Comparison of ENCODE assay signal across 17 mouse cellular contexts in genomic region chr6:26761551-26761950, GRCm38 (mm10).
"Had no signal": no experiment of that assay in that cellular context is flagged by ENCODE, and none has a peak within 500 bp of the region (broad histone marks: within the 10 kb centered on the region; RNA-seq: fewer than 3 reads in every experiment).

No protein-coding gene starts in this region.

- H3K4me1 ChIP-seq: lung, embryonic 15.5 days; megakaryocyte, embryonic 14.5 days; midbrain, embryonic 12.5 days; neural tube, embryonic 12.5 days; stomach, embryonic 15.5 days had no signal

- H3K9me3 ChIP-seq: lung, embryonic 15.5 days; megakaryocyte, embryonic 14.5 days; midbrain, embryonic 12.5 days; neural tube, embryonic 12.5 days; stomach, embryonic 15.5 days had no signal

- H3K4me2 ChIP-seq: lung, embryonic 15.5 days; midbrain, embryonic 12.5 days; neural tube, embryonic 12.5 days; stomach, embryonic 15.5 days had no signal

- H3K9ac ChIP-seq: lung, embryonic 15.5 days; midbrain, embryonic 12.5 days; neural tube, embryonic 12.5 days; stomach, embryonic 15.5 days had no signal

- H3K27ac ChIP-seq: lung, embryonic 15.5 days; macrophage; midbrain, embryonic 12.5 days; neural tube, embryonic 12.5 days; stomach, embryonic 15.5 days; stomach, postnatal 0 days had no signal

- H3K36me3 ChIP-seq: lung, embryonic 15.5 days; midbrain, embryonic 12.5 days; neural tube, embryonic 12.5 days; stomach, embryonic 15.5 days had no signal

- DNase-seq: lung, adult 2 months; lung, postnatal 14 days; lung, postnatal 36 days; midbrain, embryonic 14.5 days; right cerebral cortex, postnatal 14 days; thymus, adult 2 months; thymus, postnatal 25 days; thymus, postnatal 4 days had no signal

- ATAC-seq: lung, postnatal 0 days; midbrain, embryonic 16.5 days had no signal

- H3K27me3 ChIP-seq: lung, embryonic 15.5 days; megakaryocyte, embryonic 14.5 days; midbrain, embryonic 12.5 days; neural tube, embryonic 12.5 days; stomach, embryonic 15.5 days had no signal

- H3K4me3 ChIP-seq: lung, embryonic 15.5 days; megakaryocyte, embryonic 14.5 days; midbrain, embryonic 12.5 days; neural tube, embryonic 12.5 days; stomach, embryonic 15.5 days had no signal
